Mouse (Mus musculus): ENCODE results near the gene Adarb1. TPM values are rescaled to one million over a fixed set of nuclear protein-coding genes. Genes with fewer than 3 reads are reported as not detected.

The Adarb1 gene
- polyA plus RNA-seq, 2 experiments, result 0.92 to 1.2 TPM

DNA sequence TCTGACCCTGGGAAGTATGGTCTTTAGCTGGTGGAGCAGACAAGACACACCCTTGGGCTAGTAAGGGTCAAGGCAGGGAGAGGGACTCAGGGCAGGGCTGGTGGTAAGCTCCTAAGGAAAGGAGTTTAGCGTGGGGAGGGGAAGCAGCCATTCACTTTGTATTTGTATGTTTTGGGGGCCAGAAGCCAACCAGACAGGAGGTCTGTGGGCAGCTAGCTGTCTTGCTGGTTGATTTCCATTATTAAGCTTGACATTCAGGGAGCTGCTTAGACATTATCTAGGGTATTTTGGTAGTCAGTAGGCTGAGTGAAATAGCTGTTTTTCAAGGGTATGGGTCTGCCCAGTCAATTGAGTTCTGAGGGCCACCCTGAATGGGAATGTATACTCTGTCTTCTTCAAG is 20.0 kb upstream of the Adarb1 start:
- 28% methylated on average over 1 of the region's 1 CpGs for WGBS (ENCODE audit: insufficient replicate concordance)
- H3K4me1 ChIP-seq (replicated peaks; ENCODE audit: control insufficient read depth in 2 of 2, insufficient read depth in 2 of 2, low read length in 1 of 2), result peaks cover 0 to 3% of the 10 kb centered on the region in 2 experiments; a peak in 1 of 4 replicates
- H3K9ac ChIP-seq (replicated peaks), result no peak overlapping the region
- ATAC-seq (ENCODE audit: insufficient read depth) (no peak), DNase-seq (ENCODE audit: low read depth in 3 of 3, low spot score in 3 of 3) (no peak)
- no peaks in the 10 kb centered on the region for H3K9me3 ChIP-seq (ENCODE audit: control insufficient read depth, low read length)
- H3K36me3 ChIP-seq (replicated peaks; ENCODE audit: control insufficient read depth, insufficient read depth, low read depth), result no peaks in the 10 kb centered on the region
- H3K27ac ChIP-seq, result no peak overlapping the region
- no peaks in the 10 kb centered on the region for H3K27me3 ChIP-seq (ENCODE audit: control insufficient read depth, insufficient read depth, low read length)
- no peak overlapping the region for H3K4me2 ChIP-seq (ENCODE audit: low read depth)
- no peak for TF ChIP-seq EP300 (IDR thresholded peaks at IDR 0.05; ENCODE audit: low read depth)
- no peak for TF ChIP-seq CTCF (IDR thresholded peaks at IDR 0.05; ENCODE audit: low read depth)
- H3K4me3 ChIP-seq (ENCODE audit: insufficient read depth in 1 of 2, low read depth in 2 of 2, low read length in 2 of 2), result no peak overlapping the region

GRCm38 (mm10) chr10:77435343-77435742 is 17.3 kb upstream of the Adarb1 start:
- WGBS (ENCODE audit: insufficient replicate concordance), result 44% methylated on average over 4 of the region's 4 CpGs
- Histone ChIP-seq H3K27me3 (ENCODE audit: control insufficient read depth, insufficient read depth, low read length) (no peaks in the 10 kb centered on the region), H3K27ac (no peak overlapping the region), H3K4me1 (replicated peaks; ENCODE audit: control insufficient read depth in 2 of 2, insufficient read depth in 2 of 2, low read length in 1 of 2) (peaks cover 0 to 3% of the 10 kb centered on the region in 2 experiments; a peak in 1 of 4 replicates), H3K4me2 (ENCODE audit: low read depth) (no peak overlapping the region), H3K9me3 (ENCODE audit: control insufficient read depth, low read length) (no peaks in the 10 kb centered on the region), H3K9ac (replicated peaks) (no peak overlapping the region), H3K4me3 (ENCODE audit: insufficient read depth in 1 of 2, low read depth in 2 of 2, low read length in 2 of 2) (no peak overlapping the region), H3K36me3 (replicated peaks; ENCODE audit: control insufficient read depth, insufficient read depth, low read depth) (no peaks in the 10 kb centered on the region)
- TF ChIP-seq CTCF (IDR thresholded peaks at IDR 0.05; ENCODE audit: low read depth) (no peak), EP300 (IDR thresholded peaks at IDR 0.05; ENCODE audit: low read depth) (no peak)
- DNase-seq (ENCODE audit: low read depth in 3 of 3, low spot score in 3 of 3), result no peak
- no peak for ATAC-seq (ENCODE audit: insufficient read depth)

DNA sequence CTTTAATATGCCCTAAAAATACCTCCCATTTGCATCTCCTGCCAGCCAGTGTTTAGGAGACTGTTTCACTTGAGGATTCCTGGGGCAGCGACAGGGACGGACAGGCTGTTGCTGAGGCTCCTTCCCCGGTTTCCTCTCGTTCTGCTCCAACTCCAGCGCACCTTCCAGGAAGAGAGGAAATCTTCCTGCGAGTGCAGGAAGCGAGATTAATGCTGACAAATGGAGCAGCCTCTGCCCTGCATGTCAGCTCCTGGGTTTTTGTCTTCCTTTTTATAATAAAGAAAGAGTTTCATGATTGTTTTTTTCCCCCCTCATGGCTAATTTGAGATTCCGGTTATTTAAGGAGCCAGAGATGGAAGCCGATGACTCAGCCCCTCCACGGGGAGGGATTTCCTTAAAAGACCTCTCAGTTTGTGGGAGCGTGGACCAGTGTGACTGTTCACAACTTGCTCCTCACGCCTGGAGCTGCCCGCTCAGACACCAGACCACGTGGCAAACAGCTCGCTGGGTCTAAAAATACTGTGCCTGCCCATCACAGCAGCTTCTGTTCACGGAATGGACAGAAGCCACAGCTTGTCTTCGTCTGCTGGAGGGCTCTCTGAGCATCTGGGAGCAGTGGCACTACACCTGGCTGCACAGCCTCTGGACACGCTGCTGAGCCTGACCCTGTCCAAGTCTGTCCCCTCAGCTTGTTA is 16.5 kb upstream of the Adarb1 start:
- DNase-seq (ENCODE audit: low read depth in 3 of 3, low spot score in 3 of 3) (no peak), ATAC-seq (ENCODE audit: insufficient read depth) (no peak)
- TF ChIP-seq CTCF (IDR thresholded peaks at IDR 0.05; ENCODE audit: low read depth), result no peak
- TF ChIP-seq EP300 (IDR thresholded peaks at IDR 0.05; ENCODE audit: low read depth), result no peak
- no peaks in the 10 kb centered on the region for H3K27me3 ChIP-seq (ENCODE audit: control insufficient read depth, insufficient read depth, low read length)
- no peak overlapping the region for H3K9ac ChIP-seq (replicated peaks)
- no peaks in the 10 kb centered on the region for H3K9me3 ChIP-seq (ENCODE audit: control insufficient read depth, low read length)
- H3K4me2 ChIP-seq (ENCODE audit: low read depth), result no peak overlapping the region
- 13% methylated on average over 18 of the region's 18 CpGs for WGBS (ENCODE audit: insufficient replicate concordance)
- no peak overlapping the region for H3K27ac ChIP-seq
- no peak overlapping the region for H3K4me3 ChIP-seq (ENCODE audit: insufficient read depth in 1 of 2, low read depth in 2 of 2, low read length in 2 of 2)
- H3K36me3 ChIP-seq (replicated peaks; ENCODE audit: control insufficient read depth, insufficient read depth, low read depth), result no peaks in the 10 kb centered on the region
- peaks cover 0 to 3% of the 10 kb centered on the region in 2 experiments; a peak in 1 of 4 replicates for H3K4me1 ChIP-seq (replicated peaks; ENCODE audit: control insufficient read depth in 2 of 2, insufficient read depth in 2 of 2, low read length in 1 of 2)

GRCm38 (mm10) chr10:77434076-77434456 is 16.0 kb upstream of the Adarb1 start:
- H3K4me3 ChIP-seq (ENCODE audit: insufficient read depth in 1 of 2, low read depth in 2 of 2, low read length in 2 of 2), result no peak overlapping the region
- H3K9me3 ChIP-seq (ENCODE audit: control insufficient read depth, low read length), result no peaks in the 10 kb centered on the region
- ATAC-seq (ENCODE audit: insufficient read depth) (no peak), DNase-seq (ENCODE audit: low read depth in 3 of 3, low spot score in 3 of 3) (no peak)
- WGBS (ENCODE audit: insufficient replicate concordance), result 13% methylated on average over 4 of the region's 4 CpGs
- no peak overlapping the region for H3K4me2 ChIP-seq (ENCODE audit: low read depth)
- no peaks in the 10 kb centered on the region for H3K36me3 ChIP-seq (replicated peaks; ENCODE audit: control insufficient read depth, insufficient read depth, low read depth)
- TF ChIP-seq EP300 (IDR thresholded peaks at IDR 0.05; ENCODE audit: low read depth) (no peak), CTCF (IDR thresholded peaks at IDR 0.05; ENCODE audit: low read depth) (no peak)
- no peaks in the 10 kb centered on the region for H3K27me3 ChIP-seq (ENCODE audit: control insufficient read depth, insufficient read depth, low read length)
- H3K27ac ChIP-seq, result no peak overlapping the region
- H3K9ac ChIP-seq (replicated peaks), result no peak overlapping the region
- H3K4me1 ChIP-seq (replicated peaks; ENCODE audit: control insufficient read depth in 2 of 2, insufficient read depth in 2 of 2, low read length in 1 of 2), result peaks cover 0 to 3% of the 10 kb centered on the region in 2 experiments; a peak in 1 of 4 replicates

DNA sequence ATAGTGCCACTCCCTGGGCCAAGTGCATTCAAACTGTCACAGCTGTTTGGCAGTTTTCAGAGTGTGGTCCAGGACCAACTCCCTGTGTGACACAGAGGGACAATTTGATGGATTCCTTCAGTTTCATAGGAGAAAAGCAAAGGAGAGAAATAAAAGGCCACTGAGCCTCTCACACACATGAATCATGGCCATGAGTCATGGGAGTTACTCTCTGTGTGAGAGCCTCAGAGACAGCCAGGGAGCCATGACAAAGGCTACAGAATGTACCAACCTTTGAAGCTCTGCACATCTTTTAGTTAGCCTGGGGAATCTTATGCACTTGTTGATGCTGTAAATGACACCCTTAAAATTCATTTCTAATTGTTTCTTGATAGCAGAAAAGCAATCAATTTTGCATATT is 12.7 kb upstream of the Adarb1 start:
- Histone ChIP-seq H3K36me3 (replicated peaks; ENCODE audit: control insufficient read depth, insufficient read depth, low read depth) (no peaks in the 10 kb centered on the region), H3K4me2 (ENCODE audit: low read depth) (no peak overlapping the region), H3K4me3 (ENCODE audit: insufficient read depth in 1 of 2, low read depth in 2 of 2, low read length in 2 of 2) (no peak overlapping the region), H3K9me3 (ENCODE audit: control insufficient read depth, low read length) (no peaks in the 10 kb centered on the region), H3K27ac (no peak overlapping the region), H3K4me1 (replicated peaks; ENCODE audit: control insufficient read depth in 2 of 2, insufficient read depth in 2 of 2, low read length in 1 of 2) (peaks cover 0 to 3% of the 10 kb centered on the region in 2 experiments; a peak in 1 of 4 replicates), H3K27me3 (ENCODE audit: control insufficient read depth, insufficient read depth, low read length) (no peaks in the 10 kb centered on the region), H3K9ac (replicated peaks) (no peak overlapping the region)
- DNase-seq (ENCODE audit: low read depth in 3 of 3, low spot score in 3 of 3), result no peak
- TF ChIP-seq EP300 (IDR thresholded peaks at IDR 0.05; ENCODE audit: low read depth) (no peak), CTCF (IDR thresholded peaks at IDR 0.05; ENCODE audit: low read depth) (no peak)
- no peak for ATAC-seq (ENCODE audit: insufficient read depth)

Measured in liver, embryonic 14.5 days (tissue).